Mouse (Mus musculus) cortical plate, adult 2 months (tissue): ENCODE data around the gene Ugt1a8.
"Not testable (repeated sequence)": the region's sequence is repeated elsewhere in the genome, so short reads cannot be mapped to it uniquely, and the experiment has no call there.

Source experiments
- CTCF ChIP-seq: fragments of 200-500 bp; IDR thresholded peaks from 2 replicates; pipeline ENCODE4 v1.5.1; 2011; ENCODE audit warnings: mild to moderate bottlenecking, control low read depth, low read length; ENCODE audit not compliant: insufficient read depth; ENCODE audit errors: extremely low read depth
- POLR2A ChIP-seq: fragments of 200-500 bp; IDR thresholded peaks from 2 replicates; pipeline ENCODE4 v1.6.1; 2011; ENCODE audit warnings: mild to moderate bottlenecking, low read length, control low read depth; ENCODE audit not compliant: insufficient read depth; ENCODE audit errors: extremely low read depth

DNA sequence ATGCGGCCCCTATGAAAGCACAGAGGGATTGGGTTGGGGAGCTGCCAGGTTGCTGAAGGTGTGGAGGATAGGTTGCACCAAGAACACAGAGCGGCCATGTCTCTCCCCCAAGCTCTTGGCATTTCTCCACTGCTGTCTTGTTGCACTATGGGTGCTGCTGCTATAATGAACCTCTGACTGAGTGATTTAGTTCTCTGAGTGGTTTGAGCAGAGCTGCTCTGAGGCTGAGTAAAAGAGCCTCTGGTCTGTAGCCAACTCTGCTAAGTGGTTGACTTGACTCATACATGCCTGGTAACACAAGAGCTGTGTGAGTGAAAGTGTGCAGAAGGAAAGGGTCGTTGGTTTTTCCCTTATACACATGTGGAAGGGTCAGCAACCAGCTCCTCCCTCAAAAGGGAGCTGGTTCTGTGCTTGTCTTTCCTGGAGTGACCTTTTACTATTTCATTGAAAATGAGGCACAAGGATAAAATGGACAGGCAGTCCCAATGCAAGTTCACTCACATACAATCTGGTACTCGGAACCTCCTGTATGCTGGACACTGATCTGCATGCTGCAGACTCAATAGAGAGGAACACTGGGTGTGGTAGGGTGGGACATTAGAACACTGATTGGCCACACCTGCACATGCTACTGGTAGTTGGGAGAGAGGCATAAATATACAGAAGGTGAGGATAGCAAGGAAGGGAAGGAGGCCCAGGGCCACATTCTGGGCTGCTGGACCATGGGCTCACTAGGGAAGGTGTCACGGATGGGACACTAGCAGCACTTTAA is 16.3 kb downstream of the Ugt1a8 start:
- TF ChIP-seq POLR2A, CTCF: not testable (repeated sequence)
